Mouse (Mus musculus) brain, embryonic 14.5 days (tissue): Measurements from ENCODE around the gene Hyal3.
A peak's percentile ranks its signal among the peaks of the same experiment; 100 is the strongest.

Experiments used
- CTCF ChIP-seq: fragments of 200-500 bp; IDR thresholded peaks from 2 replicates; pipeline ENCODE4 v1.5.1; 2012; ENCODE audit warnings: inconsistent platforms, mild to moderate bottlenecking, moderate library complexity, borderline replicate concordance; ENCODE audit not compliant: insufficient read depth, insufficient read length; ENCODE audit errors: extremely low read depth
- POLR2A ChIP-seq: fragments of 200-500 bp; IDR thresholded peaks from 2 replicates; pipeline ENCODE4 v1.6.1; 2012; ENCODE audit warnings: mild to moderate bottlenecking, inconsistent platforms, borderline replicate concordance; ENCODE audit not compliant: poor library complexity, insufficient read depth, insufficient read length, severe bottlenecking; ENCODE audit errors: extremely low read depth

GRCm38 (mm10) chr9:107612945-107613569 lies 32.4 kb downstream of the Hyal3 start:
- TF ChIP-seq CTCF: peak; percentile 22; the same call in 1 of the 2 replicates
- no peak for TF ChIP-seq POLR2A
